Mouse (Mus musculus): ENCODE measurements around the gene Apaf1. TPM values are rescaled to one million over a fixed set of nuclear protein-coding genes. Genes with fewer than 3 reads are reported as not detected.

Gene Apaf1
- total RNA-seq, 1 experiment, result 25.7 TPM

- TF ChIP-seq ZC3H11A (IDR thresholded peaks at IDR 0.05; ENCODE audit: borderline replicate concordance, low read depth, low read length), result no peak
- no peak for TF ChIP-seq CHD2 (IDR thresholded peaks at IDR 0.05; ENCODE audit: low read depth, low read length)
- TF ChIP-seq HCFC1 (IDR thresholded peaks at IDR 0.05; ENCODE audit: borderline replicate concordance, insufficient read depth, low read length), result no peak
- Histone ChIP-seq H3K27ac (ENCODE audit: insufficient read depth, low read depth, low read length, poor library complexity, severe bottlenecking) (no peak overlapping the region), H3K4me1 (ENCODE audit: control insufficient read depth in 2 of 2, insufficient read depth in 2 of 2, low read length in 2 of 2, poor library complexity in 1 of 2) (no peaks in the 10 kb centered on the region), H3K36me3 (ENCODE audit: control insufficient read depth, insufficient read depth, low read length, poor library complexity, severe bottlenecking) (no peaks in the 10 kb centered on the region), H3K4me3 (ENCODE audit: insufficient read depth in 1 of 2, low read depth in 1 of 2, low read length in 2 of 2, poor library complexity in 1 of 2, severe bottlenecking in 1 of 2) (no peak overlapping the region), H3K9ac (ENCODE audit: insufficient read depth, low read depth, low read length, poor library complexity, severe bottlenecking) (no peak overlapping the region), H3K9me3 (ENCODE audit: control insufficient read depth, insufficient read depth, low read depth, low read length) (no peaks in the 10 kb centered on the region)
- no peak for DNase-seq (ENCODE audit: low read depth, low spot score)
- in situ Hi-C loops (cut with MboI; ENCODE audit: low sequenced_read_pairs in 2 of 2, unreplicated experiment in 2 of 2), result no loop called here
Observed at GRCm38 (mm10) chr10:90942001-90942700, 140.4 kb downstream of the Apaf1 start.

- Histone ChIP-seq H3K27ac (ENCODE audit: insufficient read depth, low read depth, low read length, poor library complexity, severe bottlenecking) (no peak overlapping the region), H3K4me1 (ENCODE audit: control insufficient read depth in 2 of 2, insufficient read depth in 2 of 2, low read length in 2 of 2, poor library complexity in 1 of 2) (no peaks in the 10 kb centered on the region), H3K4me3 (ENCODE audit: insufficient read depth in 1 of 2, low read depth in 1 of 2, low read length in 2 of 2, poor library complexity in 1 of 2, severe bottlenecking in 1 of 2) (no peak overlapping the region), H3K9me3 (ENCODE audit: control insufficient read depth, insufficient read depth, low read depth, low read length) (no peaks in the 10 kb centered on the region), H3K36me3 (ENCODE audit: control insufficient read depth, insufficient read depth, low read length, poor library complexity, severe bottlenecking) (no peaks in the 10 kb centered on the region), H3K9ac (ENCODE audit: insufficient read depth, low read depth, low read length, poor library complexity, severe bottlenecking) (no peak overlapping the region)
- TF ChIP-seq CHD2 (IDR thresholded peaks at IDR 0.05; ENCODE audit: low read depth, low read length) (no peak), MAFK (IDR thresholded peaks at IDR 0.05; ENCODE audit: insufficient read depth, low read depth, low read length) (no peak), ZNF384 (IDR thresholded peaks at IDR 0.05; ENCODE audit: low read depth, low read length) (no peak), HCFC1 (IDR thresholded peaks at IDR 0.05; ENCODE audit: borderline replicate concordance, insufficient read depth, low read length) (no peak), ZC3H11A (IDR thresholded peaks at IDR 0.05; ENCODE audit: borderline replicate concordance, low read depth, low read length) (no peak)
- DNase-seq (ENCODE audit: low read depth, low spot score), result no peak
- in situ Hi-C loops (cut with MboI; ENCODE audit: low sequenced_read_pairs in 2 of 2, unreplicated experiment in 2 of 2), result no loop called here
Observed at GRCm38 (mm10) chr10:90940521-90941520, 141.7 kb downstream of the Apaf1 start.

Other genes with a start within 250 kb of the Apaf1 start
- 28.1 and 32.7 TPM in 2 replicates for gene Ikbip, start 170 bp upstream of the Apaf1 start, total RNA-seq (2012; rRNA removed)
- gene Slc25a3, start 41.3 kb upstream of the Apaf1 start, total RNA-seq (2012; rRNA removed), result 328 and 481 TPM in 2 replicates
- 176 and 189 TPM in 2 replicates for gene Tmpo, start 98.5 kb upstream of the Apaf1 start, total RNA-seq (2012; rRNA removed)